Mouse (Mus musculus): ENCODE data around the gene Adamtsl5.

- TF ChIP-seq CTCF (IDR thresholded peaks at IDR 0.05) (no peak), EP300 (IDR thresholded peaks at IDR 0.05; ENCODE audit: insufficient read depth, low read depth, low read length) (no peak), POLR2A (IDR thresholded peaks at IDR 0.05; ENCODE audit: insufficient read depth, low read depth, low read length) (no peak)
These were observed 7.9 kb upstream of the Adamtsl5 start, which contains the start of gene Plk5 for GRCm38 (mm10) chr10:80356001-80356682.
